Mouse (Mus musculus) intestine, embryonic 14.5 days (tissue): ENCODE data around the gene Mns1. TPM values are rescaled to one million over a fixed set of nuclear protein-coding genes. Genes with fewer than 3 reads are reported as not detected.

Experiments
- ATAC-seq: fragments of 200-750 bp; cut with Nextera tagmentation; replicated peaks from 2 replicates; pipeline ENCODE4 v1.8.0; 2017; ENCODE audit warnings: low read depth, moderate number of reproducible peaks, moderate TSS enrichment, moderate library complexity; ENCODE audit not compliant: low FRiP score, low TSS enrichment
- DNase-seq: peaks from one replicate; pipeline ENCODE4 v3.0.0-alpha.2; 2018; ENCODE audit warnings: low spot score
- H3K27ac ChIP-seq: fragments of 300-500 bp; sonication (generic); 2 replicates; pipeline ENCODE4 v1.5.1; 2014; ENCODE audit warnings: low read depth, mild to moderate bottlenecking, control low read depth
- H3K27me3 ChIP-seq: fragments of 300-500 bp; sonication (generic); replicated peaks from 2 replicates; pipeline ENCODE4 v1.6.1; 2014; ENCODE audit warnings: low read length, control low read depth; ENCODE audit not compliant: control insufficient read depth, insufficient read depth
- H3K36me3 ChIP-seq: fragments of 300-500 bp; sonication (generic); 2 replicates; pipeline ENCODE4 v1.6.1; 2014; ENCODE audit warnings: low read length, control low read depth; ENCODE audit not compliant: control insufficient read depth, insufficient read depth
- H3K4me1 ChIP-seq: fragments of 300-500 bp; sonication (generic); replicated peaks from 2 replicates; pipeline ENCODE4 v1.6.1; 2014; ENCODE audit warnings: low read length, control low read depth, mixed read lengths; ENCODE audit not compliant: control insufficient read depth, insufficient read depth
- H3K4me2 ChIP-seq: fragments of 300-500 bp; sonication (generic); 2 replicates; pipeline ENCODE4 v1.6.1; 2014; ENCODE audit warnings: low read length
- H3K4me3 ChIP-seq: fragments of 300-500 bp; sonication (generic); 2 replicates; pipeline ENCODE4 v1.5.1; 2014; ENCODE audit warnings: low read depth, low read length, control low read depth, mixed read lengths
- H3K9ac ChIP-seq: fragments of 300-500 bp; sonication (generic); 2 replicates; pipeline ENCODE4 v1.6.1; 2014; ENCODE audit warnings: mild to moderate bottlenecking, low read length
- H3K9me3 ChIP-seq: fragments of 300-500 bp; sonication (generic); 2 replicates; pipeline ENCODE4 v1.6.1; 2016; ENCODE audit warnings: low read length, control low read depth; ENCODE audit not compliant: control insufficient read depth
- WGBS: fragments of 180-500 bp; shearing (Covaris S2); extraction: QIAGEN DNeasy Blood & Tissue Kit; methylation state at CpG from one replicate; pipeline ENCODE4 v1.1.7; 2014; 5-methylcytosine and 5-hydroxymethylcytosine counted together
- polyA plus RNA-seq: library from polyadenylated mRNA; unstranded; fragments of >200 nt; fragmentation: Nextera tagmentation; extraction: Ambion mirVana; gene quantifications from 2 replicates; pipeline ENCODE4 v1.2.1, GENCODE M21; 2014

Gene Mns1
- polyA plus RNA-seq, 1 experiment from 2014 or later: 20.9 TPM

DNA sequence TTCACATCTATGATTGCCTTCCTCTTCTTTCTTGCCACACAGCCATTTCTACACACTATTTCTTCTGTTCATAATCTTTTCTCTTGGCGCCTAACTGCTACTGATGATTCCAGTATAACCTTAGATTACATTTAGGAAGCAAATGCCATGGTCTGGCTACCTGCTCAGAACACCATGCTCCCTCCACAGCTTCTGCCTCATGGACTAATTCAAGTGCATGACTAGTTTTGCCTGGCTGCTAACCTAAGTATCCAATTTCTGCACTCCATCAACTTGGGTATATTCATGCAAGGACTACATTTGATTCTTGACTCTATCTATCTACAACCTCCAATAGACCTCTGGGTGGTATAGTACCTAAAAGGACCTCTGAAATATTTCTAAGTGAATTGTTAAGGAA is 32.0 kb downstream of the Mns1 start:
- Histone ChIP-seq H3K27ac (no peak overlapping the region), H3K4me2 (no peak overlapping the region), H3K4me1 (no peaks in the 10 kb centered on the region), H3K36me3 (peaks cover 11% of the 10 kb centered on the region), H3K4me3 (no peak overlapping the region), H3K9ac (no peak overlapping the region), H3K27me3 (no peaks in the 10 kb centered on the region), H3K9me3 (no peaks in the 10 kb centered on the region)
- ATAC-seq: no peak
- no peak for DNase-seq
- WGBS: 100% methylated on average over 1 of the region's 1 CpGs

DNA sequence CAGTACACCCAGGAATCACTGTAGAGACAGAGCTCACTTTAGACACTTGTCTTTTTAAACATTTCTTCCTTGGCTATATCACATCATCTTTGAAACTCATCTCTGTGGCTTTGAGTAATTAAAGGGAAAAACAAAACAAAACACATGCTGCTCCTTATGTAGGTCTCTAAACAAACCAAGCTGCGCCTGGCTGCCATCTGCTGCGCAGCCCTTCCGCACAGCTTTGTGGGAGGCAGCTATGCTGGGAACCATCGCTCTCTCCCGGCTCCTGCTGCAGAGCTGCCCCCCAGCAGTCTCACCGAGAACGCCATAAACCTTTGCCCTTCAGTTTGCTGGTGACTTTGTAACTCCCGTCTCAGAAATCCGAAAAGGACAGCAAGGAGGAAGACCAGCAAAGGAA is 37.7 kb downstream of the Mns1 start:
- H3K4me3 ChIP-seq: no peak overlapping the region
- no peaks in the 10 kb centered on the region for H3K4me1 ChIP-seq
- no peak overlapping the region for H3K4me2 ChIP-seq
- 89% methylated on average over 9 of the region's 9 CpGs for WGBS
- no peak overlapping the region for H3K27ac ChIP-seq
- no peak for DNase-seq
- no peak overlapping the region for H3K9ac ChIP-seq
- no peak for ATAC-seq
- H3K27me3 ChIP-seq: no peaks in the 10 kb centered on the region
- no peaks in the 10 kb centered on the region for H3K9me3 ChIP-seq
- peaks cover 29% of the 10 kb centered on the region for H3K36me3 ChIP-seq

DNA sequence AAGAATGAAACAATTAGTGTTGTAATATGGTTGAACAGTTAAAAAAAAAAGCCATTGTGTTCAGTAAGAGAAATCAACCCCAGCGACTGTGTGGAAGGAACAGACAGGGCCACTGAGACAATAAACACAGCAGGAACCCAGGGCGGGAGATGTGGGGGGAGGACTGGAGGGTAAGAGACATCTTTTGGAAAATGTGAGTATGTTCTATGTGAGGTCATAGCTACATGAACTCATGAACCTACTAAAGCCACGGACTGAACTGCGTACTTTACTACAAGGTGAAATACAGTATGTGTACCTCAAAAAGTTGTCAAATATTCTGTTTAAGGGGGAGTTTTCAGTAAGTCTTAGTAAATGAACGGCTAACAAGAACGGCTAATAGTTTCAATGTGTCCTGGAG is 39.5 kb downstream of the Mns1 start:
- no peaks in the 10 kb centered on the region for H3K9me3 ChIP-seq
- ATAC-seq (no peak), DNase-seq (no peak)
- H3K9ac ChIP-seq: no peak overlapping the region
- H3K36me3 ChIP-seq: peaks cover 28% of the 10 kb centered on the region
- no peak overlapping the region for H3K27ac ChIP-seq
- no peak overlapping the region for H3K4me3 ChIP-seq
- 68% methylated on average over 6 of the region's 6 CpGs for WGBS
- no peaks in the 10 kb centered on the region for H3K4me1 ChIP-seq
- H3K27me3 ChIP-seq: no peaks in the 10 kb centered on the region
- no peak overlapping the region for H3K4me2 ChIP-seq

DNA sequence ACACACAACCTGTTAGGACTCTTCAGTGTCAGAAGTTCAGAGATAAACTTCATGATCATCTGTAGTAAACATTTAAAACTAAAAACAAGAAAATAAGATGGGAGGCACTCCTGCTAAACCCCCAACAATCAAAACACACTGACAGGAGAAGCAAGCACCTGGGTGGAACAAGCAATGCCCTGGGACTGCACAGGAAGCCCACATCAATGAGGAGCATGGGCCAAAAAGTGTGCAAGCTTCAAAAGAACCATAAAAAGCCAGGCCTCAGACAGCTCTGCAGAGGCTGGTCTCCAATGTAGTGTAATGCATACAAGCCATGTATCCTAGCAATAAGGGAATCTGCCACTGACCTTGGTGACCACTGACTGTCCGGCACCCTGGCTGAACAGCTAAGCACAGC is 41.5 kb downstream of the Mns1 start:
- peaks cover 31% of the 10 kb centered on the region for H3K36me3 ChIP-seq
- H3K4me2 ChIP-seq: no peak overlapping the region
- H3K9ac ChIP-seq: no peak overlapping the region
- H3K27me3 ChIP-seq: no peaks in the 10 kb centered on the region
- no peaks in the 10 kb centered on the region for H3K4me1 ChIP-seq
- no peak overlapping the region for H3K4me3 ChIP-seq
- no peak for ATAC-seq
- DNase-seq: no peak
- 70% methylated on average over 1 of the region's 1 CpGs for WGBS
- H3K9me3 ChIP-seq: no peaks in the 10 kb centered on the region
- no peak overlapping the region for H3K27ac ChIP-seq

- Histone ChIP-seq H3K4me2 (no peak overlapping the region), H3K36me3 (peaks cover 21% of the 10 kb centered on the region), H3K4me1 (peaks cover 13% of the 10 kb centered on the region), H3K27ac (no peak overlapping the region), H3K9me3 (no peaks in the 10 kb centered on the region), H3K27me3 (no peaks in the 10 kb centered on the region), H3K4me3 (no peak overlapping the region), H3K9ac (no peak overlapping the region)
- DNase-seq (no peak), ATAC-seq (no peak)
Observed at GRCm38 (mm10) chr9:72488523-72488922, 50.7 kb downstream of the Mns1 start.

GRCm38 (mm10) chr9:72489131-72489530 is 51.3 kb downstream of the Mns1 start:
- no peak overlapping the region for H3K9ac ChIP-seq
- no peak overlapping the region for H3K4me3 ChIP-seq
- no peaks in the 10 kb centered on the region for H3K27me3 ChIP-seq
- H3K27ac ChIP-seq: no peak overlapping the region
- peaks cover 19% of the 10 kb centered on the region for H3K36me3 ChIP-seq
- no peak overlapping the region for H3K4me2 ChIP-seq
- H3K4me1 ChIP-seq: peaks cover 13% of the 10 kb centered on the region
- H3K9me3 ChIP-seq: no peaks in the 10 kb centered on the region
- ATAC-seq (no peak), DNase-seq (no peak)
- 93% methylated on average over 5 of the region's 5 CpGs for WGBS

- H3K4me2 ChIP-seq: peak overlapping the region; percentile 64
- H3K27me3 ChIP-seq: no peaks in the 10 kb centered on the region
- H3K36me3 ChIP-seq: peaks cover 17% of the 10 kb centered on the region
- peak overlapping the region; percentile 67 for H3K4me3 ChIP-seq
- DNase-seq (peak; percentile 95), ATAC-seq (peak; percentile 93)
- H3K27ac ChIP-seq: peak overlapping the region; percentile 29; the same call in 1 of the 2 replicates
- under 1% methylated on average over 32 of the region's 32 CpGs for WGBS
- H3K4me1 ChIP-seq: peaks cover 13% of the 10 kb centered on the region
- H3K9me3 ChIP-seq: no peaks in the 10 kb centered on the region
- H3K9ac ChIP-seq: peak overlapping the region; percentile 47
Observed at GRCm38 (mm10) chr9:72491559-72492193, 53.9 kb downstream of the Mns1 start.

- H3K4me3 ChIP-seq: peak within 1 kb of the TSS; percentile 67
- peaks cover 13% of the 10 kb centered on the region for H3K4me1 ChIP-seq
- H3K36me3 ChIP-seq: peaks cover 12% of the 10 kb centered on the region
- H3K27ac ChIP-seq: peak within 1 kb of the TSS; percentile 29; the same call in 1 of the 2 replicates
- 9% methylated on average over 6 of the region's 6 CpGs for WGBS
- DNase-seq: no peak
- H3K9ac ChIP-seq: peak within 1 kb of the TSS; percentile 47
- peak within 1 kb of the TSS; percentile 64 for H3K4me2 ChIP-seq
- no peaks in the 10 kb centered on the region for H3K9me3 ChIP-seq
- no peaks in the 10 kb centered on the region for H3K27me3 ChIP-seq
- peak; percentile 50; the same call in 1 of the 2 replicates for ATAC-seq
Observed at GRCm38 (mm10) chr9:72492194-72492565, 54.4 kb downstream of the Mns1 start, which contains the start of gene Tex9. Tex9 (minus strand) TSS chr9:72492212.

DNA sequence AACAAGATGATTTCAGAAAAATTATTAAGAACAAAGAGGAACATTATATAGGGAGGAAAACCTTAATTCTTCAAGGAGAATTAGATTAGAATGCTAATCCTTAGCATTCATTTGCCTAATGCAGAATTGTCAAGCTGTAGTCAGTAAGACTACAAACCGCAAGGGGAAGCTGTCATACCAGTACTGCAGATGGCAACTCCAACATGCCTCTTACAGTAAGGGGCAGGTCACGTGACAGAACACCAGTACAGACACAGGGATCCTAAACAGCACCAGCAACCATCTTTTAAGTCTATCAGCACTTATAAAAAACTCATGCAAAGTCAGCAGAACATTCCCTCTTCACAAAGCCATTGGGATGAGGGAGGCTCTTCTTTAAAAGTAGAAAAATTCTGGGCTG is 55.7 kb downstream of the Mns1 start:
- no peak overlapping the region for H3K27ac ChIP-seq
- DNase-seq: no peak
- peaks cover 3% of the 10 kb centered on the region; the same call in 1 of the 2 replicates for H3K36me3 ChIP-seq
- peaks cover 13% of the 10 kb centered on the region for H3K4me1 ChIP-seq
- no peaks in the 10 kb centered on the region for H3K9me3 ChIP-seq
- H3K4me3 ChIP-seq: no peak overlapping the region
- WGBS: 93% methylated on average over 2 of the region's 2 CpGs
- H3K4me2 ChIP-seq: no peak overlapping the region
- no peak for ATAC-seq
- H3K27me3 ChIP-seq: no peaks in the 10 kb centered on the region
- no peak overlapping the region for H3K9ac ChIP-seq
